Mouse (Mus musculus): Measurements from ENCODE around the gene Hspb9. TPM values are rescaled to one million over a fixed set of nuclear protein-coding genes. Genes with fewer than 3 reads are reported as not detected.

The Hspb9 gene
- polyA plus RNA-seq, 1 experiment from 2014 or later, result not detected

DNA sequence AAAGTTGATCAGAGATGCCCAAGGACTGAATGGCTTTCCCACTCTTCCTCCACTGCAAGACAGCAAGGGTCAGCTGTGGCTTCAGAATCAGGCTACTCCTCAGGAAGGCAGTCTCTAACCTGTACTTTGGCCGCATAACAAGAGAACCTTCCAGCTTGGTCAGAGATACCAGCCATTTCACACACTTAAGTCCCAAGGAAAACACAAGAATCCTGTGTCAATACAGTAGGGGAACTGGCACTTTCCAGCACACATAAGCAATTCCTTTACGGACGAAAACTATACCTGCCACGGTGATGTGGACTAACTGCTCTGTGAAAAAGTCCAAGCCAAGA, 23.1 kb downstream of the Hspb9 start:
- Histone ChIP-seq H3K9ac (0 out of 2 replicates have a peak overlapping the region, but pooled peaks have one; percentile 97), H3K4me3 (replicated peaks) (peak overlapping the region; percentile 100), H3K36me3 (no peaks in the 10 kb centered on the region), H3K27me3 (replicated peaks) (no peaks in the 10 kb centered on the region), H3K4me1 (peaks cover 23% of the 10 kb centered on the region), H3K27ac (peak overlapping the region; percentile 61; the same call in 1 of the 2 replicates), H3K9me3 (no peaks in the 10 kb centered on the region), H3K4me2 (peak overlapping the region; percentile 75)
- ATAC-seq (ENCODE audit: insufficient read depth, low FRiP score, low read depth), result no peak
- 56% methylated on average over 4 of the region's 4 CpGs for WGBS

DNA sequence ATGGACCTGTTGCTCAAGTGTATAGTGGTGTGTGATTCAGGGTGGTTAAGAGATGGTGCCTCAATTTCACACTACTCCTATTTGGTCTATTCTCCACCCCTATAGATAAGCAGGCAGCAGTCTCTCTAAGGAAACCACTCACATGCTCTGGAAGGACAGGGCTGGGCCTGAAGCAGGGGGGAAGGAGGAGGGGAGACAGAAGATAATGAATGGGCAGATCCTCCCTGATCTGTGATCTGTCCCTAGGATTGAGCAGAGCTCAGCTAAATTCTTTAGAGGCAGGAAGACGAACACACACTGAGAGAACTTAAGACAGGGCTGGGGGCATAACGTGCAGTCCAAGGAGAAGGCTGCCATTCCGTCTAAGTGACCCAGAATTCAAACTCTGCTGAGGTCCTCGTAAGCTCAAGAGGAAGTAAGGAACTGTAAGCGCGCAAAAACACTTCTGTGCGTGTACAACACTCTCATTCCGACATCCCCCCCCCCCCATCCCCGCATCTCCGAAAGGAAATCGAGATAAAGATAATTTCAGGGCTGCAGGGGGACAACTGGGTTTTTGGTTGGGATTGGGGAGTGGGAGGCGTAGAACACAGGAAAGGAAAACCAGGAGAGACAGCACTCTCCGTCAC, 23.6 kb downstream of the Hspb9 start:
- no peaks in the 10 kb centered on the region for H3K9me3 ChIP-seq
- peak overlapping the region; percentile 61 for H3K27ac ChIP-seq
- peak overlapping the region; percentile 75 for H3K4me2 ChIP-seq
- no peaks in the 10 kb centered on the region for H3K27me3 ChIP-seq (replicated peaks)
- H3K9ac ChIP-seq, result peak overlapping the region; percentile 97
- H3K4me1 ChIP-seq, result peaks cover 23% of the 10 kb centered on the region
- 2% methylated on average over 13 of the region's 13 CpGs for WGBS
- peak overlapping the region; percentile 100 for H3K4me3 ChIP-seq (replicated peaks)
- no peaks in the 10 kb centered on the region for H3K36me3 ChIP-seq
- peak; percentile 29 for ATAC-seq (ENCODE audit: insufficient read depth, low FRiP score, low read depth)

DNA sequence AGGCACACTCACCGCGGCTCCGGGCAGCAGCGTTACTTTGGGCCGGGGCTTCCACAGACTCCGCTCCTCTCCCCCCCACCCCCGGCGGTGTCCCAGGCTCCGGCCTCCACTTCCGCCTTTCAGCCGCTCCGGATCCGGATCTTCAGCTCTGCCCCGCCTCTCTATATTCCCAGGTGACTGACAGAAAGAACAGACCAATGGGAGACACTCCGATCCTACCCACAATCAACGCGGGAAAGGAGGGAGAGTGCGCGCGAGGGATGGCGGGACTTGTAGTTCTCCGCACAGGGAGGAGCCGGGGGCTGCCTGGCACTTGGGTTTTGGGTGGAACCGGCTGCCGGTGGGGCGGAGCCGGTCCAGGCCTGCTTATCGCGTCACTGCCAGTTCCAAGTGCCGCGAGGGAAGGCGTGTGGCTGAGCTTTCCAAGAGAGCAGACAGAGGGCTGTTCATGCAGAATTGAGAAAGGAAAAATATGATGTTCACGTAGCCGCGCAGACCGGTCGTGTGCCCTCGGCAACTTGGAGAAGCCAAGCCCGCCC, 24.5 kb downstream of the Hspb9 start, which contains the start of gene Rab5c:
TSS of gene Rab5c (minus strand) at position 150 of the 539 bp plus-strand sequence.
- peak within 1 kb of the TSS; percentile 75 for H3K4me2 ChIP-seq
- peak within 1 kb of the TSS; percentile 61 for H3K27ac ChIP-seq
- no peaks in the 10 kb centered on the region for H3K9me3 ChIP-seq
- H3K4me3 ChIP-seq (replicated peaks), result peak within 1 kb of the TSS; percentile 100
- under 1% methylated on average over 39 of the region's 39 CpGs for WGBS
- peaks cover 23% of the 10 kb centered on the region for H3K4me1 ChIP-seq
- no peaks in the 10 kb centered on the region for H3K27me3 ChIP-seq (replicated peaks)
- H3K9ac ChIP-seq, result peak within 1 kb of the TSS; percentile 97
- ATAC-seq (ENCODE audit: insufficient read depth, low FRiP score, low read depth), result peak; percentile 99
- H3K36me3 ChIP-seq, result no peaks in the 10 kb centered on the region

DNA sequence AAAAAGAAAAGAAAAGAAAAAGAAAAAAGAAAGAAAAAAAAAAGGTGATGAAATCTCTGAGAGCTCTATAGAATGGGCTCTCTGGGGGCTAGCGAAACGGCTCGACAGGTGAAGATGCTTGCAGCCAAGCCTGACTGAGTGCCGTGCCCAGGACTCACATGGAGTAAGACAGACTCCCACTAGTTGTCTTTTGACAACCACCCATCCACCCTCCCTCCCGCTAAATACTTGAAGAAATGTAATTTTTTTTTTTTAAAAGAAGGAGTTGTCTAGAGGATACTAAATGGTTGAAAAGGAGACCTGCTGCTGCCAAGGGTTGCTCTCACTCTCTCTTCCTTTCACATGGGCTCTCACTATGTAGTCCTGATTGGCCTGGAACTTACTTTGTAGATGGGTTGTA, 25.1 kb downstream of the Hspb9 start:
- 19% methylated on average over 5 of the region's 5 CpGs for WGBS
- H3K9ac ChIP-seq, result no peak overlapping the region

DNA sequence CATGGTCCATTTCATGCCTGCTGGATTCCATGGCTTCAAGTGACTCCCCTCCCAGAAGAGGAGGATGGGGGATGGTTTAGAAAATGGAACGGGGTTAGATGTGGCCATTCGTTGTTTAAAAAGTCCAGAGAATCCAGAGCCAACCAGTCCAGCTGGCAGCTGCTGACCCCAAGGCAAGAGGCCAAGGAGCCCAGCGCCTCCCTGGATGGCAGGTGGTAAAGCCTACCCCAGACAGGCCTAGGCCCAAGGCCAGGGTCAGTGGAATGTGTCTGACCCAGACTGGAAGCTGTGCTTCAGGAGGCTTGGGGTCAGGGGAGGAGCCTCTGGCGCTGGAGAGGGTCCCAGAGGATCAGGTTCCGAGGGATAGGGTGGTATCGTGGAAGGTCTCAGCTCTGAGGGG, 27.7 kb downstream of the Hspb9 start:
- Histone ChIP-seq H3K9me3 (no peaks in the 10 kb centered on the region), H3K4me2 (no peak overlapping the region), H3K4me1 (peaks cover 12% of the 10 kb centered on the region), H3K27ac (no peak overlapping the region), H3K36me3 (no peaks in the 10 kb centered on the region), H3K27me3 (replicated peaks) (no peaks in the 10 kb centered on the region), H3K9ac (no peak overlapping the region), H3K4me3 (replicated peaks) (no peak overlapping the region)
- 65% methylated on average over 6 of the region's 6 CpGs for WGBS
- no peak for ATAC-seq (ENCODE audit: insufficient read depth, low FRiP score, low read depth)

More for the DNA sequence above, 25.1 kb downstream of the Hspb9 start:
- Histone ChIP-seq H3K9me3 (no peaks in the 10 kb centered on the region), H3K4me3 (replicated peaks) (peak overlapping the region; percentile 100), H3K27ac (no peak overlapping the region), H3K27me3 (replicated peaks) (no peaks in the 10 kb centered on the region), H3K4me2 (peak overlapping the region; percentile 70), H3K4me1 (peaks cover 23% of the 10 kb centered on the region), H3K36me3 (no peaks in the 10 kb centered on the region)
- no peak for ATAC-seq (ENCODE audit: insufficient read depth, low FRiP score, low read depth)

DNA sequence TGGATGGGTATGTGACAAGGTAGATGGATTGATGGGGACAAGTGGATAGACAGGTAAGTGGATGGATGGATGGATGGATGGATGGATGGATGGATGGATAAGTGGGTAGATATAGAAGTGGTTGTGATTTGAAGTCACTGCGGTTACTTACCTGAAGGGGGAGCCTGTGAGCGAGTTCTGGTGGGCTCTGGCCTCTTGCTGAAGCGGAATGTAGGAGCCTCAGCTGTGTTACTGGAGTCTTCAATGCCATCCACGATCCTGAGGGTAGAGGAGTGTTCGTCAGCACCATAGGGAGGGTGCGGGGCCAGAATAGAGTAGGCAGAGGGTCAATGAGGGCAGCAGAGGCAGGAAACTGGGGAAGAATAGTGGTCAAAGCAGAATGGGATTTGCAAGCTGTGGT, 31.4 kb downstream of the Hspb9 start:
- Histone ChIP-seq H3K4me3 (replicated peaks) (no peak overlapping the region), H3K27ac (no peak overlapping the region), H3K27me3 (replicated peaks) (peaks cover 19% of the 10 kb centered on the region; the same call in 1 of the 2 replicates), H3K9me3 (no peaks in the 10 kb centered on the region), H3K9ac (no peak overlapping the region), H3K4me2 (no peak overlapping the region), H3K36me3 (no peaks in the 10 kb centered on the region), H3K4me1 (no peaks in the 10 kb centered on the region)
- ATAC-seq (ENCODE audit: insufficient read depth, low FRiP score, low read depth), result no peak
- WGBS, result 13% methylated on average over 6 of the region's 6 CpGs

DNA sequence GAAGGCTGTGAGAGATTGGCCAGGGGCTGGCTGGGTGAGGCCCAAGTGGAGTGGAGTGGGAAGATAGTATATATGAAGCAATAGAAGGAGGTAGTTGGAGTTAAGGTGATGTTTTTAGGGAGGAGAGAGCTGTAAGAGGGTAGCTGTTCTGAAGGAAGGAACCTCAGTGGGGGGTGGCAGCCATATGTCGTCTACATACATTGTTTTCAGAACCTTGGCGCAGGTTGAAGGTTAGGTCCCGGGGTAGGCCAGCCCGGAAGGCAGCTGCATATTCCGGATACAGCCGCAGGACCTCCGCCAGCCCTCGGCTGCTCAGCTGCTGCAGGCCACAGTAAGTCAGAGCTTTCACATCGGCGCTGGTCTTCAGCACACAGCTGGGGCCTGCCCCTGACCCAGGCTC, 32.9 kb downstream of the Hspb9 start:
- H3K4me2 ChIP-seq, result no peak overlapping the region
- no peak overlapping the region for H3K9ac ChIP-seq
- no peak overlapping the region for H3K27ac ChIP-seq
- H3K27me3 ChIP-seq (replicated peaks), result peaks cover 21% of the 10 kb centered on the region; the same call in 1 of the 2 replicates
- H3K36me3 ChIP-seq, result no peaks in the 10 kb centered on the region
- H3K4me1 ChIP-seq, result no peaks in the 10 kb centered on the region
- WGBS, result 80% methylated on average over 10 of the region's 10 CpGs
- H3K9me3 ChIP-seq, result no peaks in the 10 kb centered on the region
- H3K4me3 ChIP-seq (replicated peaks), result no peak overlapping the region
- ATAC-seq (ENCODE audit: insufficient read depth, low FRiP score, low read depth), result no peak

DNA sequence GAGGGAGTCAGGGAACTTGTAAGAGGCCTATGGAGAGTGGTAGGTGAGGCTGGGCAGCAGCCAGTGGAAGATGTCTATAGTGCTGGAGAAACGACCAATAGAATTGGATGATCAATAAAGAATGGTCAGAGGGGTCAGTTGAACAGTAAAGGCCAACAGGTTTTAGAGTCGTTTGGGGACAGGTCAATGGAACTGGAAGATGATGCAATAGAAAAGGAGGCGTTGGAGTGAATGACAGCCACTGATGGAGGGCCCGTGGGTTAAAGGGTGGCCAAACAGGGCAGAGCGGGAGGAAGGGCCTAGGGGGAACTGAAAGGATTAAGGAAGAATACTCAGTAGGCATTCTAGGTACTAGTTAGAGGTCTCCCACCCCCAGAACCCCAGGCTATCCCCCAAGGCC, 33.5 kb downstream of the Hspb9 start:
- H3K36me3 ChIP-seq, result no peaks in the 10 kb centered on the region
- no peak overlapping the region for H3K4me3 ChIP-seq (replicated peaks)
- 65% methylated on average over 5 of the region's 5 CpGs for WGBS
- peaks cover 21% of the 10 kb centered on the region; the same call in 1 of the 2 replicates for H3K27me3 ChIP-seq (replicated peaks)
- no peaks in the 10 kb centered on the region for H3K4me1 ChIP-seq
- H3K4me2 ChIP-seq, result no peak overlapping the region
- no peaks in the 10 kb centered on the region for H3K9me3 ChIP-seq
- H3K27ac ChIP-seq, result no peak overlapping the region
- no peak overlapping the region for H3K9ac ChIP-seq
- no peak for ATAC-seq (ENCODE audit: insufficient read depth, low FRiP score, low read depth)

DNA sequence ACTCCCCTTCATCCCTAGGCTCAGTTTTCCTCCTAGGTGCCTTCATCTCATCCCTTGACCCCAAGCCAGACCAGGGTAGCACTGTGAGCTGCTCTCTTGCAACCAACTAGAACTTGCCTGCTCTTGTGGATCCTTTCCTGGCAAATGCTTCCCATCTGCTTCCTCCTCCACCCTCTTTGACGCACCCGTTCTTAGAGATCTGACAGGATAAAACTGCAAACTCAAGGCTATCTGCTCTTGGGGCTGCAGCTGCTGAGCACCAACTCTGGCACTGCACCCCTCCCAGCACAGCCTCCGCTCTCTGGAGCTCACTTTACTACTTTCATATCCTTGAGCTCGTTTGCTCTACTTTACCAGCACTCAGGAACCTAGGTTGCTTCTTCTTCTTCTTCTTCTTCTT, 35.0 kb downstream of the Hspb9 start:
- no peak overlapping the region for H3K27ac ChIP-seq

DNA sequence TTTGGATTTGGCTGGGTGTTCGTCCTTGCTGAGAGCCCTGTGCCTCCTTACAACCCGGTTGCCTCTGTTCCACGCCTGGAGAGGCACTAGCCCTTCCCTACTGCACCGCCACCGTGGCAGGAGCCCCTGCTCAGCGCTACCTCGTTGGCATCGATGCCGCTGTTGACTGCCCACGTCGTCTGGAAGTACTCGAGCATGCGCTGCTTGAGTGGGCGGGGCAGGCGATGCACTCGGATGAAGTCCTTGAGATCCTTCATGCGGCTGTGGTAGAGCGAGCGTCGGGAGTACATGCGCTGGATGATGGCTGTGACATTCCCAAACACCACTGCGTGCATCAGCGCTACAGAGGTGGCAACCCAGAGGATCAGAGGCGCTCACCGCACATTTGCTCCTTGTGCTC, 35.8 kb downstream of the Hspb9 start:
- Histone ChIP-seq H3K4me1 (no peaks in the 10 kb centered on the region), H3K4me3 (replicated peaks) (no peak overlapping the region), H3K9ac (no peak overlapping the region), H3K36me3 (no peaks in the 10 kb centered on the region), H3K9me3 (no peaks in the 10 kb centered on the region), H3K4me2 (no peak overlapping the region), H3K27ac (no peak overlapping the region), H3K27me3 (replicated peaks) (peaks cover 21% of the 10 kb centered on the region; the same call in 1 of the 2 replicates)
- ATAC-seq (ENCODE audit: insufficient read depth, low FRiP score, low read depth), result no peak
- WGBS, result 40% methylated on average over 25 of the region's 25 CpGs

More for the DNA sequence above, 35.0 kb downstream of the Hspb9 start:
- no peak overlapping the region for H3K4me2 ChIP-seq
- H3K36me3 ChIP-seq, result no peaks in the 10 kb centered on the region
- H3K4me3 ChIP-seq (replicated peaks), result no peak overlapping the region
- no peaks in the 10 kb centered on the region for H3K4me1 ChIP-seq
- WGBS, result 62% methylated on average over 4 of the region's 4 CpGs
- no peak overlapping the region for H3K9ac ChIP-seq
- no peak for ATAC-seq (ENCODE audit: insufficient read depth, low FRiP score, low read depth)
- H3K27me3 ChIP-seq (replicated peaks), result peaks cover 21% of the 10 kb centered on the region; the same call in 1 of the 2 replicates
- H3K9me3 ChIP-seq, result no peaks in the 10 kb centered on the region

DNA sequence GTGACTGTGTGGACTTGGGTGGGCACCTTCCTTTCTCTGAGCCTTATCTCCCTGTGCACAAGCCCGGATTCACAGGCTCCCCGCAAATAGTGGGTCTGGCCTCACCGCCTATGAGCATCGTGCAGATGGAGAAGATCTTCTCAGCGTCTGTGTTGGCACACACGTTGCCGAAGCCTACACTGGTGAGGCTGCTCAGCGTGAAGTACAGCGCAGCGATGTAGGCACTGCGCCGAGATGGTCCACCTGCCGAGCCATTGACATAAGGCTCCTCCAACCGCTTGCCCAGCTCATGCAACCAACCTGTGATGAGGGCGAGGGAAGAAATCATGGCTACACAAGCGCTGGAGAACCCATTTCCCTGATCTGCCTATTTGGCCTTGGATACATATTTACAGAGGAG, 36.5 kb downstream of the Hspb9 start:
- H3K4me2 ChIP-seq, result no peak overlapping the region
- ATAC-seq (ENCODE audit: insufficient read depth, low FRiP score, low read depth), result no peak
- 79% methylated on average over 16 of the region's 16 CpGs for WGBS

DNA sequence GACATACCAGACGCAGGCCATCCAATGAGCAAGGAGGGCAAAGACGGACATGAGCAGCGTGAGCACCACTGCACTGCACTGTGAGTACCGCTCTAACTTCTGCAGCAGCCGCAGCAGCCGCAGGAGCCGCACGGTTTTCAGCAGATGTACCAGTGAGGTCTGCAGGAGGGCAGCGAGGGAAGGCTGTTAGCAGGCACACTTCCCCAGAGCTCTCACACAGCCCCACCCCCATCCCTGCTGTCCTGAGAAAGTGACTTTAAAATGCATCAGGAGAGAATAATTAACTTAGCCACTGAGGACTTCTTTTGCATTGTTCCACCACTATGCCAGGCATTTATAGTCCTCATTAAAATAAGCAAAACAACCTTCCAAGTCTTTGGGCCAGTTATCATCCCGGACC, 38.6 kb downstream of the Hspb9 start:
- Histone ChIP-seq H3K9ac (no peak overlapping the region), H3K4me3 (replicated peaks) (no peak overlapping the region), H3K27me3 (replicated peaks) (peaks cover 21% of the 10 kb centered on the region; the same call in 1 of the 2 replicates), H3K27ac (no peak overlapping the region), H3K4me1 (no peaks in the 10 kb centered on the region), H3K9me3 (no peaks in the 10 kb centered on the region), H3K36me3 (no peaks in the 10 kb centered on the region), H3K4me2 (no peak overlapping the region)
- WGBS, result 33% methylated on average over 10 of the region's 10 CpGs
- ATAC-seq (ENCODE audit: insufficient read depth, low FRiP score, low read depth), result no peak

More for the DNA sequence above, 36.5 kb downstream of the Hspb9 start:
- H3K27ac ChIP-seq, result no peak overlapping the region
- H3K4me3 ChIP-seq (replicated peaks), result no peak overlapping the region
- H3K4me1 ChIP-seq, result no peaks in the 10 kb centered on the region
- H3K9me3 ChIP-seq, result no peaks in the 10 kb centered on the region
- peaks cover 21% of the 10 kb centered on the region; the same call in 1 of the 2 replicates for H3K27me3 ChIP-seq (replicated peaks)
- H3K9ac ChIP-seq, result no peak overlapping the region
- no peaks in the 10 kb centered on the region for H3K36me3 ChIP-seq

Measured in stomach, embryonic 15.5 days (tissue).